Mouse (Mus musculus) brain, embryonic 14.5 days (tissue): ENCODE measurements at regions not wholly inside any gene's neighbourhood (a gene's known extent, or its start where the extent isn't known, plus 50 kb on each side); places are given as distances from the start of the nearest gene placed in this dataset.

Experiments used
- CTCF ChIP-seq: fragments of 200-500 bp; IDR thresholded peaks from 2 replicates; pipeline ENCODE4 v1.5.1; 2012; ENCODE audit warnings: inconsistent platforms, mild to moderate bottlenecking, moderate library complexity, borderline replicate concordance; ENCODE audit not compliant: insufficient read depth, insufficient read length; ENCODE audit errors: extremely low read depth
- POLR2A ChIP-seq: fragments of 200-500 bp; IDR thresholded peaks from 2 replicates; pipeline ENCODE4 v1.6.1; 2012; ENCODE audit warnings: mild to moderate bottlenecking, inconsistent platforms, borderline replicate concordance; ENCODE audit not compliant: poor library complexity, insufficient read depth, insufficient read length, severe bottlenecking; ENCODE audit errors: extremely low read depth

DNA sequence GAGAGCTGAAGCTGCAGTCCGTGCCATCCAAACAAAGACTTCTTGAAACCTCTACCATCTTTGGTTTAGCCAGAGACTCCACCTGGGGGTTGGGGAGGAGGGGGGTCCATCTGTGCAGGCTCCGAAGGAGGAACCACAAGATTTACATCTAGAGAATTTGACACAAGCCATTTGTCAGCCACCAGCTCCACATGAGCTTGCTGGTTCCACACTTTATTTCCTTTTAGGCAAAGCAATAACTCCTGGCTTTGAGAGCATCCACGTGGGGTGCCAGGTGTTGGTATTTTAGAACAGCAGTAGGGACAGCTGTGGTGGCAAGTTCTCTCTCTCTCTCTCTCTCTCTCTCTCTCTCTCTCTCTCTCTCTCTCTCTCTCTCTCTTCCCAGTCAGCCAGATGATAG, 99.6 kb upstream of the Kbtbd8 start:
- TF ChIP-seq CTCF (no peak), POLR2A (no peak)
